Mouse (Mus musculus): ENCODE measurements around the gene Taf1d.

DNA sequence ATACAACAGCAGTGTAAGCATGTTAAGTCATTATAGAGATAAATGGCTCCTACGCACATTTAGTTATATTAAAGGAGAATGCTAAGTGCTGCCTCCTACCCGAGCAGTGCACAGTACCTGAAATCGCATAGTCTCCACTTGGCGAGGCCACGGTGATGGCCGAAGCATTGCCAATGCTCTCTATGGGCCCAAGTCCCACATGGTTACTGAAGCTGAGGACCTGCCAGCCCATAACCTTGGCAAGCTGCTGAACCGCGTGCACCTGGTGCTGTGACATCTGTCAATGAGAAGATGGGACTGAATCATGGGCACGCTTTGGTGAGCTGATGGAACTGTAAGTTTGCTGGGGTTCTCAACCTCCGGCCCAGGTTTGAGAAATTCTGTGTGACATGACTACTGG, 42.5 kb upstream of the Taf1d start:
- TF ChIP-seq CTCF (IDR thresholded peaks at IDR 0.05; ENCODE audit: borderline replicate concordance, extremely low read depth, insufficient read depth, insufficient read length) (no peak), POLR2A (IDR thresholded peaks at IDR 0.05; ENCODE audit: borderline replicate concordance, extremely low read depth, insufficient read depth, insufficient read length, poor library complexity, severe bottlenecking) (no peak)
